Mouse (Mus musculus) erythroblast, embryonic 14.5 days (primary cell): ENCODE data around the gene Asprv1. TPM values are rescaled to one million over a fixed set of nuclear protein-coding genes. Genes with fewer than 3 reads are reported as not detected.

ENCODE experiments used
- H3K27me3 ChIP-seq: 2 replicates; pipeline ENCODE4 v1.6.1; 2012; ENCODE audit warnings: inconsistent platforms; ENCODE audit not compliant: control insufficient read depth
- H3K36me3 ChIP-seq: 2 replicates; pipeline ENCODE4 v1.6.1; 2012; ENCODE audit warnings: mild to moderate bottlenecking, inconsistent platforms; ENCODE audit not compliant: control insufficient read depth
- H3K4me1 ChIP-seq: 2 replicates; pipeline ENCODE4 v1.6.1; 2012; ENCODE audit warnings: inconsistent platforms; ENCODE audit not compliant: control insufficient read depth
- H3K4me3 ChIP-seq: replicated peaks from 2 replicates; pipeline ENCODE3; 2012; ENCODE audit warnings: moderate library complexity, mild to moderate bottlenecking, inconsistent platforms
- H3K9me3 ChIP-seq: 2 replicates; pipeline ENCODE4 v1.6.1; 2012; ENCODE audit warnings: low read length, inconsistent platforms, mixed read lengths; ENCODE audit not compliant: control insufficient read depth
- GATA1 ChIP-seq: IDR thresholded peaks from 2 replicates; pipeline ENCODE4 v1.6.1; 2012; ENCODE audit warnings: low read length, inconsistent platforms, mixed read lengths
- TAL1 ChIP-seq: IDR thresholded peaks from 3 replicates; pipeline ENCODE4 v1.6.1; 2012; ENCODE audit warnings: low read length, inconsistent platforms, mixed read lengths
- polyA plus RNA-seq: library from polyadenylated mRNA; stranded (reverse); fragments of >175 nt; gene quantifications from 2 replicates; pipeline ENCODE4 v1.2.3, GENCODE M21; 2012

Asprv1 gene
- polyA plus RNA-seq, 1 experiment, result not detected

- Histone ChIP-seq H3K4me3 (peak overlapping the region; percentile 43), H3K27me3 (peaks cover 9% of the 10 kb centered on the region), H3K36me3 (peaks cover 13% of the 10 kb centered on the region), H3K9me3 (no peaks in the 10 kb centered on the region), H3K4me1 (peaks cover 91% of the 10 kb centered on the region)
- peak; percentile 83 for TF ChIP-seq TAL1
- peak; percentile 91 for TF ChIP-seq GATA1
These were observed 9.3 kb downstream of the Asprv1 start for GRCm38 (mm10) chr6:86637171-86637835.

- no peak overlapping the region for H3K4me3 ChIP-seq
- H3K27me3 ChIP-seq, result peaks cover 7% of the 10 kb centered on the region
- H3K9me3 ChIP-seq, result no peaks in the 10 kb centered on the region
- peaks cover 94% of the 10 kb centered on the region for H3K4me1 ChIP-seq
- H3K36me3 ChIP-seq, result peaks cover 13% of the 10 kb centered on the region
- TF ChIP-seq GATA1, result no peak
- TF ChIP-seq TAL1, result no peak
These were observed 9.9 kb downstream of the Asprv1 start for GRCm38 (mm10) chr6:86637860-86638259.

- Histone ChIP-seq H3K36me3 (peaks cover 13% of the 10 kb centered on the region), H3K27me3 (peaks cover 4% of the 10 kb centered on the region), H3K9me3 (no peaks in the 10 kb centered on the region), H3K4me3 (peak overlapping the region; percentile 12), H3K4me1 (peaks cover 95% of the 10 kb centered on the region)
- TF ChIP-seq GATA1 (no peak), TAL1 (no peak)
These were observed 10.5 kb downstream of the Asprv1 start for GRCm38 (mm10) chr6:86638434-86638833.

- Histone ChIP-seq H3K4me3 (peak overlapping the region; percentile 65), H3K27me3 (no peaks in the 10 kb centered on the region), H3K4me1 (peaks cover 96% of the 10 kb centered on the region), H3K9me3 (no peaks in the 10 kb centered on the region), H3K36me3 (peaks cover 20% of the 10 kb centered on the region)
- TF ChIP-seq TAL1, result peak; percentile 97
- TF ChIP-seq GATA1, result peak; percentile 89
These were observed 11.5 kb downstream of the Asprv1 start for GRCm38 (mm10) chr6:86639180-86640160.

- Histone ChIP-seq H3K27me3 (no peaks in the 10 kb centered on the region), H3K4me3 (peak overlapping the region; percentile 65), H3K36me3 (peaks cover 24% of the 10 kb centered on the region), H3K9me3 (no peaks in the 10 kb centered on the region), H3K4me1 (peaks cover 96% of the 10 kb centered on the region)
- no peak for TF ChIP-seq TAL1
- no peak for TF ChIP-seq GATA1
These were observed 12.2 kb downstream of the Asprv1 start for GRCm38 (mm10) chr6:86640161-86640560.

GRCm38 (mm10) chr6:86640776-86641175 is 12.8 kb downstream of the Asprv1 start:
- TF ChIP-seq GATA1, result no peak
- no peak for TF ChIP-seq TAL1
- Histone ChIP-seq H3K4me1 (peaks cover 96% of the 10 kb centered on the region), H3K36me3 (peaks cover 29% of the 10 kb centered on the region), H3K27me3 (no peaks in the 10 kb centered on the region), H3K4me3 (peak overlapping the region; percentile 65), H3K9me3 (no peaks in the 10 kb centered on the region)

GRCm38 (mm10) chr6:86641716-86642115 is 13.8 kb downstream of the Asprv1 start:
- H3K36me3 ChIP-seq, result peaks cover 38% of the 10 kb centered on the region
- peaks cover 95% of the 10 kb centered on the region for H3K4me1 ChIP-seq

GRCm38 (mm10) chr6:86644775-86645400 is 16.9 kb downstream of the Asprv1 start:
- TF ChIP-seq GATA1 (no peak), TAL1 (no peak)
- peaks cover 75% of the 10 kb centered on the region for H3K4me1 ChIP-seq
- H3K27me3 ChIP-seq, result no peaks in the 10 kb centered on the region
- H3K36me3 ChIP-seq, result peaks cover 68% of the 10 kb centered on the region
- H3K9me3 ChIP-seq, result no peaks in the 10 kb centered on the region
- H3K4me3 ChIP-seq, result no peak overlapping the region

More at GRCm38 (mm10) chr6:86641716-86642115, 13.8 kb downstream of the Asprv1 start:
- TF ChIP-seq TAL1 (no peak), GATA1 (no peak)
- Histone ChIP-seq H3K9me3 (no peaks in the 10 kb centered on the region), H3K4me3 (no peak overlapping the region), H3K27me3 (no peaks in the 10 kb centered on the region)
